Mouse (Mus musculus): ENCODE data around the gene Cpped1. TPM values are rescaled to one million over a fixed set of nuclear protein-coding genes. Genes with fewer than 3 reads are reported as not detected.

Gene Cpped1
- polyA plus RNA-seq, 1 experiment from 2014 or later, result 34.2 TPM

- H3K27me3 ChIP-seq (replicated peaks; ENCODE audit: control insufficient read depth, insufficient read depth, low read length), result no peaks in the 10 kb centered on the region
- H3K4me3 ChIP-seq (ENCODE audit: low read length), result no peak overlapping the region
- no peak overlapping the region for H3K4me2 ChIP-seq (ENCODE audit: low read depth, low read length)
- H3K9ac ChIP-seq (ENCODE audit: low read depth, low read length), result no peak overlapping the region
- no peaks in the 10 kb centered on the region for H3K36me3 ChIP-seq (ENCODE audit: control insufficient read depth, insufficient read depth, low read length)
- peaks cover 5% of the 10 kb centered on the region; the same call in 1 of the 2 replicates for H3K4me1 ChIP-seq (ENCODE audit: control insufficient read depth, insufficient read depth, low read length)
- no peak overlapping the region for H3K27ac ChIP-seq (ENCODE audit: low read length)
- no peaks in the 10 kb centered on the region for H3K9me3 ChIP-seq (ENCODE audit: control insufficient read depth, low read length)
- no peak for ATAC-seq
- WGBS, result 78% methylated on average over 4 of the region's 4 CpGs
These were observed 123.4 kb downstream of the Cpped1 start for GRCm38 (mm10) chr16:11785806-11786205.

- Histone ChIP-seq H3K4me3 (ENCODE audit: low read length) (no peak overlapping the region), H3K36me3 (ENCODE audit: control insufficient read depth, insufficient read depth, low read length) (no peaks in the 10 kb centered on the region), H3K4me2 (ENCODE audit: low read depth, low read length) (no peak overlapping the region), H3K27ac (ENCODE audit: low read length) (no peak overlapping the region), H3K9ac (ENCODE audit: low read depth, low read length) (no peak overlapping the region), H3K9me3 (ENCODE audit: control insufficient read depth, low read length) (no peaks in the 10 kb centered on the region), H3K4me1 (ENCODE audit: control insufficient read depth, insufficient read depth, low read length) (peaks cover 5% of the 10 kb centered on the region; the same call in 1 of the 2 replicates), H3K27me3 (replicated peaks; ENCODE audit: control insufficient read depth, insufficient read depth, low read length) (no peaks in the 10 kb centered on the region)
- 62% methylated on average over 4 of the region's 4 CpGs for WGBS
- ATAC-seq, result no peak
These were observed 124.9 kb downstream of the Cpped1 start for GRCm38 (mm10) chr16:11784354-11784753.

DNA sequence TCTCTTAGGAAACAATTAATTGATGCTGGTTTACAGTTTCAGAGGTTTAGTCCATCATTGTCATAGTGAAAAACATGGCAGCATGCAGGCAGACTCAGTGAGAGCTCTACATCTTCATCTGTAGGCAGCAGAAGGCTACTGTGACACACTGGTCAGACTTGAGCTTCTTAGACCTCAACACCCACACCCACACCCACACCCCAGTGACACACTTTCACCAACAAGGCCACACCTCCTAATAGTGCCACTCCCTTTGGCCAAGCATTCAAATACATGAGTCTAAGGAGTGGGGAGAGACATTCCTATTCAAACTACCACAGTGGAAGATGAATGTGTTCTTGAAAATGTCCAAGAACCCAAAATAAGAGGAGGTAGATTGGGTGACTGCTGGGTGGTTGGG, 125.9 kb downstream of the Cpped1 start:
- no peaks in the 10 kb centered on the region for H3K27me3 ChIP-seq (replicated peaks; ENCODE audit: control insufficient read depth, insufficient read depth, low read length)
- no peaks in the 10 kb centered on the region for H3K36me3 ChIP-seq (ENCODE audit: control insufficient read depth, insufficient read depth, low read length)
- no peak for ATAC-seq
- H3K9me3 ChIP-seq (ENCODE audit: control insufficient read depth, low read length), result no peaks in the 10 kb centered on the region
- no peak overlapping the region for H3K27ac ChIP-seq (ENCODE audit: low read length)
- H3K4me3 ChIP-seq (ENCODE audit: low read length), result no peak overlapping the region
- peaks cover 5% of the 10 kb centered on the region; the same call in 1 of the 2 replicates for H3K4me1 ChIP-seq (ENCODE audit: control insufficient read depth, insufficient read depth, low read length)
- H3K4me2 ChIP-seq (ENCODE audit: low read depth, low read length), result no peak overlapping the region
- H3K9ac ChIP-seq (ENCODE audit: low read depth, low read length), result no peak overlapping the region

DNA sequence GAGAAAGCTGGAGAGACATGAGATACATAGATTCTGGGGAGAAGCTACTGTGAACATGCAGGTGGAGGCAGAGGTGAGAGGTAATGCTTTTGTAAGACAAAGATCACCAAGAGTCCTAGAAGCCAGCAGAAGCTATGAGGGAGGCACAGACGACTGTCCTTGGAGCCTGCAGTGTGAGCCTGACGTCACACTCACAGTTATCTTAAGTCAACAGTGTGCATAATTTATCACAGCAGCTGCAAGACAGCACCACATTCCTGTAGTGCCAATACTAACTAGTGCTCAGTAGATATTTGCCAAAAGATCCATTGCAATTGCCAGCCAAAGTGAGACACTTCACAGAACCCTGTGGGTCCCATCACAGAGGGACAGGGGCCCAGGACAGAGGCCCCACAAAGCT, 127.2 kb downstream of the Cpped1 start:
- Histone ChIP-seq H3K9me3 (ENCODE audit: control insufficient read depth, low read length) (no peaks in the 10 kb centered on the region), H3K4me2 (ENCODE audit: low read depth, low read length) (no peak overlapping the region), H3K27ac (ENCODE audit: low read length) (no peak overlapping the region), H3K4me1 (ENCODE audit: control insufficient read depth, insufficient read depth, low read length) (peaks cover 5% of the 10 kb centered on the region; the same call in 1 of the 2 replicates), H3K27me3 (replicated peaks; ENCODE audit: control insufficient read depth, insufficient read depth, low read length) (no peaks in the 10 kb centered on the region), H3K4me3 (ENCODE audit: low read length) (no peak overlapping the region), H3K36me3 (ENCODE audit: control insufficient read depth, insufficient read depth, low read length) (no peaks in the 10 kb centered on the region), H3K9ac (ENCODE audit: low read depth, low read length) (no peak overlapping the region)
- WGBS, result 10% methylated on average over 2 of the region's 2 CpGs
- peak; percentile 90 for ATAC-seq

GRCm38 (mm10) chr16:11778715-11779460, 130.4 kb downstream of the Cpped1 start:
- ATAC-seq, result no peak
- H3K4me2 ChIP-seq (ENCODE audit: low read depth, low read length), result no peak overlapping the region
- H3K9me3 ChIP-seq (ENCODE audit: control insufficient read depth, low read length), result no peaks in the 10 kb centered on the region
- no peak overlapping the region for H3K4me3 ChIP-seq (ENCODE audit: low read length)
- H3K4me1 ChIP-seq (ENCODE audit: control insufficient read depth, insufficient read depth, low read length), result peaks cover 5% of the 10 kb centered on the region; the same call in 1 of the 2 replicates
- H3K9ac ChIP-seq (ENCODE audit: low read depth, low read length), result no peak overlapping the region
- 84% methylated on average over 9 of the region's 9 CpGs for WGBS
- H3K36me3 ChIP-seq (ENCODE audit: control insufficient read depth, insufficient read depth, low read length), result no peaks in the 10 kb centered on the region
- no peak overlapping the region for H3K27ac ChIP-seq (ENCODE audit: low read length)
- H3K27me3 ChIP-seq (replicated peaks; ENCODE audit: control insufficient read depth, insufficient read depth, low read length), result no peaks in the 10 kb centered on the region

GRCm38 (mm10) chr16:11778191-11778590, 131.1 kb downstream of the Cpped1 start:
- WGBS, result 79% methylated on average over 5 of the region's 5 CpGs

GRCm38 (mm10) chr16:11776528-11776927, 132.7 kb downstream of the Cpped1 start:
- Histone ChIP-seq H3K9me3 (ENCODE audit: control insufficient read depth, low read length) (no peaks in the 10 kb centered on the region), H3K27me3 (replicated peaks; ENCODE audit: control insufficient read depth, insufficient read depth, low read length) (no peaks in the 10 kb centered on the region), H3K27ac (ENCODE audit: low read length) (no peak overlapping the region), H3K36me3 (ENCODE audit: control insufficient read depth, insufficient read depth, low read length) (no peaks in the 10 kb centered on the region), H3K4me2 (ENCODE audit: low read depth, low read length) (no peak overlapping the region), H3K4me1 (ENCODE audit: control insufficient read depth, insufficient read depth, low read length) (no peaks in the 10 kb centered on the region), H3K4me3 (ENCODE audit: low read length) (no peak overlapping the region), H3K9ac (ENCODE audit: low read depth, low read length) (no peak overlapping the region)
- peak; percentile 56 for ATAC-seq
- WGBS, result 60% methylated on average over 3 of the region's 3 CpGs

More at GRCm38 (mm10) chr16:11778191-11778590, 131.1 kb downstream of the Cpped1 start:
- peaks cover 5% of the 10 kb centered on the region; the same call in 1 of the 2 replicates for H3K4me1 ChIP-seq (ENCODE audit: control insufficient read depth, insufficient read depth, low read length)
- no peaks in the 10 kb centered on the region for H3K27me3 ChIP-seq (replicated peaks; ENCODE audit: control insufficient read depth, insufficient read depth, low read length)
- no peak overlapping the region for H3K27ac ChIP-seq (ENCODE audit: low read length)
- no peak for ATAC-seq
- H3K4me3 ChIP-seq (ENCODE audit: low read length), result no peak overlapping the region
- H3K9me3 ChIP-seq (ENCODE audit: control insufficient read depth, low read length), result no peaks in the 10 kb centered on the region
- H3K9ac ChIP-seq (ENCODE audit: low read depth, low read length), result no peak overlapping the region
- no peaks in the 10 kb centered on the region for H3K36me3 ChIP-seq (ENCODE audit: control insufficient read depth, insufficient read depth, low read length)
- no peak overlapping the region for H3K4me2 ChIP-seq (ENCODE audit: low read depth, low read length)

DNA sequence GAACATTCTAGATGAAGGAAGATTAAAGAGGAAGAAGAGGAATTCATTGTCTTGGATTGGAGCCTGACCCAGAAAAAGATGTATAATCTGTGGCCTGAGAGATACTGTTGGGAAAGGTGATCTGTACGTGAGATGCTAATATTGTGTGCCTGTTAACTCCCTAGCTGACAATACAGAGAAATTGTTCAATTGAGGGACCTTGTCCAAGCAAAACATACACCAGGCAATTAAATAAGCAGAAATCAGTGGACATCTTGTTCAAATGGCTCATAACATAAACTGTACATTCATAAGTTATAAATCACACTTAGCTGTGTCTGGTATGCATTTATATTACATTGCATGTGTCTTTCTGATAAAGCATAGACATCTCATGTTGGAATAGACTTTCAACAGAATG, 134.9 kb downstream of the Cpped1 start:
- Histone ChIP-seq H3K4me1 (ENCODE audit: control insufficient read depth, insufficient read depth, low read length) (no peaks in the 10 kb centered on the region), H3K4me2 (ENCODE audit: low read depth, low read length) (no peak overlapping the region), H3K27me3 (replicated peaks; ENCODE audit: control insufficient read depth, insufficient read depth, low read length) (no peaks in the 10 kb centered on the region), H3K27ac (ENCODE audit: low read length) (no peak overlapping the region), H3K4me3 (ENCODE audit: low read length) (no peak overlapping the region), H3K36me3 (ENCODE audit: control insufficient read depth, insufficient read depth, low read length) (no peaks in the 10 kb centered on the region), H3K9me3 (ENCODE audit: control insufficient read depth, low read length) (no peaks in the 10 kb centered on the region), H3K9ac (ENCODE audit: low read depth, low read length) (no peak overlapping the region)
- no peak for ATAC-seq
- 71% methylated on average over 1 of the region's 1 CpGs for WGBS

GRCm38 (mm10) chr16:11772318-11772717, 136.9 kb downstream of the Cpped1 start:
- no peak overlapping the region for H3K4me2 ChIP-seq (ENCODE audit: low read depth, low read length)
- no peak overlapping the region for H3K9ac ChIP-seq (ENCODE audit: low read depth, low read length)
- 65% methylated on average over 2 of the region's 2 CpGs for WGBS
- no peaks in the 10 kb centered on the region for H3K4me1 ChIP-seq (ENCODE audit: control insufficient read depth, insufficient read depth, low read length)
- no peak overlapping the region for H3K27ac ChIP-seq (ENCODE audit: low read length)
- no peak overlapping the region for H3K4me3 ChIP-seq (ENCODE audit: low read length)
- H3K9me3 ChIP-seq (ENCODE audit: control insufficient read depth, low read length), result no peaks in the 10 kb centered on the region
- H3K27me3 ChIP-seq (replicated peaks; ENCODE audit: control insufficient read depth, insufficient read depth, low read length), result no peaks in the 10 kb centered on the region
- ATAC-seq, result no peak
- H3K36me3 ChIP-seq (ENCODE audit: control insufficient read depth, insufficient read depth, low read length), result no peaks in the 10 kb centered on the region

GRCm38 (mm10) chr16:11757951-11758350, 151.3 kb downstream of the Cpped1 start:
- WGBS, result 86% methylated on average over 7 of the region's 7 CpGs
- no peaks in the 10 kb centered on the region for H3K27me3 ChIP-seq (replicated peaks; ENCODE audit: control insufficient read depth, insufficient read depth, low read length)

More at GRCm38 (mm10) chr16:11757951-11758350, 151.3 kb downstream of the Cpped1 start:
- Histone ChIP-seq H3K9ac (ENCODE audit: low read depth, low read length) (no peak overlapping the region), H3K4me3 (ENCODE audit: low read length) (no peak overlapping the region), H3K4me1 (ENCODE audit: control insufficient read depth, insufficient read depth, low read length) (no peaks in the 10 kb centered on the region), H3K36me3 (ENCODE audit: control insufficient read depth, insufficient read depth, low read length) (no peaks in the 10 kb centered on the region), H3K27ac (ENCODE audit: low read length) (no peak overlapping the region), H3K9me3 (ENCODE audit: control insufficient read depth, low read length) (no peaks in the 10 kb centered on the region), H3K4me2 (ENCODE audit: low read depth, low read length) (no peak overlapping the region)
- no peak for ATAC-seq
